Mouse (Mus musculus) liver, embryonic 14.5 days (tissue): ENCODE results near the gene Dnmt3a. TPM values are rescaled to one million over a fixed set of nuclear protein-coding genes. Genes with fewer than 3 reads are reported as not detected.
A peak's percentile ranks its signal among the peaks of the same experiment; 100 is the strongest.

Experiments
- ATAC-seq: fragments of 200-750 bp; cut with Nextera tagmentation; 2 replicates; pipeline ENCODE4 v1.8.0; 2017; ENCODE audit warnings: moderate number of reproducible peaks, mild to moderate bottlenecking, moderate library complexity; ENCODE audit not compliant: insufficient read depth
- DNase-seq, 3 experiments: peaks; one replicate each; pipeline ENCODE4 v3.0.0-alpha.2; 2012 to 2013; ENCODE audit warnings: low read depth in 3 of 3, low spot score in 3 of 3
- H3K27ac ChIP-seq: fragments of 300-500 bp; sonication (generic); 2 replicates; pipeline ENCODE4 v1.5.1; 2014; ENCODE audit warnings: moderate library complexity, mild to moderate bottlenecking, control low read depth, inconsistent platforms
- H3K27me3 ChIP-seq: fragments of 300-500 bp; sonication (generic); 2 replicates; pipeline ENCODE4 v1.6.1; 2014; ENCODE audit warnings: mild to moderate bottlenecking, low read length, moderate library complexity; ENCODE audit not compliant: control insufficient read depth, insufficient read depth
- H3K36me3 ChIP-seq: fragments of 300-500 bp; sonication (generic); replicated peaks from 2 replicates; pipeline ENCODE4 v1.6.1; 2014; ENCODE audit warnings: low read depth; ENCODE audit not compliant: control insufficient read depth, insufficient read depth
- H3K4me1 ChIP-seq, 2 experiments: fragments of 200-500 bp in 1 of 2; fragments of 300-500 bp in 1 of 2; sonication (generic) in 1 of 2; replicated peaks; 2 replicates each; pipeline ENCODE4 v1.6.1; 2012 to 2014; ENCODE audit warnings: antibody characterized with exemption in 1 of 2, inconsistent platforms in 1 of 2, low read length in 1 of 2; ENCODE audit not compliant: control insufficient read depth in 2 of 2, insufficient read depth in 2 of 2
- H3K4me2 ChIP-seq: fragments of 300-500 bp; sonication (generic); 2 replicates; pipeline ENCODE4 v1.6.1; 2014; ENCODE audit warnings: low read depth, mild to moderate bottlenecking, control low read depth, moderate library complexity
- H3K4me3 ChIP-seq, 2 experiments: fragments of 200-500 bp in 1 of 2; fragments of 300-500 bp in 1 of 2; sonication (generic) in 1 of 2; 2 replicates each; pipeline ENCODE4 v1.5.1; 2012 to 2014; ENCODE audit warnings: low read depth in 2 of 2, low read length in 2 of 2, mild to moderate bottlenecking in 2 of 2, control low read depth in 1 of 2, inconsistent platforms in 1 of 2, moderate library complexity in 1 of 2; ENCODE audit not compliant: insufficient read depth in 1 of 2
- H3K9ac ChIP-seq: fragments of 300-500 bp; sonication (generic); replicated peaks from 2 replicates; pipeline ENCODE4 v1.6.1; 2014; ENCODE audit warnings: mild to moderate bottlenecking, control low read depth, moderate library complexity
- H3K9me3 ChIP-seq: fragments of 300-500 bp; sonication (generic); 2 replicates; pipeline ENCODE4 v1.6.1; 2016; ENCODE audit warnings: low read length, mixed read lengths; ENCODE audit not compliant: control insufficient read depth
- CTCF ChIP-seq: IDR thresholded peaks from 2 replicates; pipeline ENCODE4 v1.5.1; 2016; ENCODE audit warnings: antibody characterized with exemption, low read depth, control low read depth
- EP300 ChIP-seq: IDR thresholded peaks from 2 replicates; pipeline ENCODE4 v1.6.1; 2016; ENCODE audit warnings: antibody characterized with exemption, low read depth
- WGBS: fragments of 180-500 bp; shearing (Covaris S2); extraction: QIAGEN DNeasy Blood & Tissue Kit; methylation state at CpG from one replicate; pipeline ENCODE4 v1.1.7; 2014; ENCODE audit not compliant: insufficient replicate concordance; 5-methylcytosine and 5-hydroxymethylcytosine counted together
- polyA plus RNA-seq, 2 experiments: library from polyadenylated mRNA; depleted of rRNA in 1 of 2; stranded (reverse) in 1 of 2; unstranded in 1 of 2; fragments of >200 nt; fragmentation: Nextera tagmentation in 1 of 2; extraction: Ambion mirVana in 1 of 2; gene quantifications; 2 replicates each; pipeline versions ENCODE4 v1.2.1 to v1.2.3; 2012 to 2014

The Dnmt3a gene
- polyA plus RNA-seq, 2 experiments: 5.3 to 12.8 TPM

DNA sequence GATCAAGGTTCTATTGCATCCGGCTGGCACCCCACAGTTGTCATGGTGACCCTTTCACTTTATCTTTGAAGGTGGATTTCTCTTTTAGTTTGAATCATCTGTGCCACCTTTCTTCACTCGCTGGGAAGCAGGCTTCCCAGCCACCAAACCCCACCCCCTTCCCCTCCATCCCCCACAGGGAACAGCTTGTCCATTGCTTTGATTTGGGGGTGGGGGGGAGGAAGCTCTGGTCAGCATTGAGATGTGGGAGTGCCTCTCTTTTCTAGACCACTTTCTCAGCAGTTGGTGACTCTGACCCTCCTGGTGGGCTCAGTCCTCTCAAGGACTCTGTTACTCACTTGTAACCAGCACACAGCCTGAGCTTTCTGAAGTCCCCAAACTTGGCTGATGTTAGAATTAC lies 80.8 kb downstream of the Dnmt3a start:
- Histone ChIP-seq H3K27me3 (no peaks in the 10 kb centered on the region), H3K4me2 (no peak overlapping the region), H3K4me3 (no peak overlapping the region), H3K36me3 (no peaks in the 10 kb centered on the region), H3K9me3 (no peaks in the 10 kb centered on the region), H3K27ac (no peak overlapping the region), H3K9ac (no peak overlapping the region), H3K4me1 (peaks cover 5 to 38% of the 10 kb centered on the region in 2 experiments; a peak in 3 of 4 replicates)
- ATAC-seq (no peak), DNase-seq (no peak)
- 37% methylated on average over 2 of the region's 2 CpGs for WGBS
- no peak for TF ChIP-seq EP300
- TF ChIP-seq CTCF: no peak

- 13% methylated on average over 4 of the region's 4 CpGs for WGBS
- DNase-seq: no peak
- H3K27ac ChIP-seq: no peak overlapping the region
- no peak overlapping the region for H3K9ac ChIP-seq
- H3K4me1 ChIP-seq: peaks cover 5 to 47% of the 10 kb centered on the region in 2 experiments; a peak in 3 of 4 replicates
- H3K9me3 ChIP-seq: no peaks in the 10 kb centered on the region
- TF ChIP-seq CTCF (no peak), EP300 (no peak)
- no peaks in the 10 kb centered on the region for H3K27me3 ChIP-seq
- H3K4me3 ChIP-seq: no peak overlapping the region
- H3K36me3 ChIP-seq: no peaks in the 10 kb centered on the region
- no peak for ATAC-seq
- no peak overlapping the region for H3K4me2 ChIP-seq
Measured at GRCm38 (mm10) chr12:3887515-3888325, 81.9 kb downstream of the Dnmt3a start.

DNA sequence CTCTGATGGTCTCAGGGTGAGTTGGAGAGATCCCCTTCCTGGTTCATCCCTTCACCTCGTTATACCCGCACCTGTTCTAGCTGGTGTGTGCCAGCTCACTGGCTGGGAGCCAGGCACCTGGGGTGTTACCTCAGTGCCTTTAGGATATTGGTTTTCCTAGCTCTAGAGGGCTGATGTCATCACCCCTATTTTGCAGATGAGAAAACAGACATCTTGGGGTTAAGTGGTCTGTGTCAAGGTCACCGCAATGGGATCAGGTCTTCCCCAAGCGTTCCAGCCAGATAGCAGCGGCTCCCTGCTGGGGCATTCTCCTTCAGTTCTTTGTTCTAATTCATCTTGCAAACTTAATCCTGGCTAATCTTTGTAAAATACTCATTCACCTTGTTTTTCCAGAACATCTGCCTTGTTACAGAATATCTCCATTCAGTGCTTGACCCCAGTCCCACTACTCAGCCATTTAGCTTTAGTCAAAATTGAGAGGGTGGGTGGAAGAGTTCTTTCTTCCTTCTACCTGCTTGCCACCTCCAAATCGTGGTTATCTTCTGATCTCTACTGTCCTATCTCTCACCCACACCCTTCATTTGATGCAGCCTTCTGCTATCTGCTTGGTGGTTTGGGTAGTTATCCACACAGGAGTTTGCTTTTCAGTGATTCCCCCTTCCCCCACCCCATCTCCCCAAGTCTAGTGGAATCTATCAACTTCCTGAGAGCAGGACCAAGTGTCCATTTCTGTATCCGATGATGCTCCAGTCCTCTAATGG lies 84.2 kb downstream of the Dnmt3a start:
- TF ChIP-seq CTCF (no peak), EP300 (no peak)
- H3K4me3 ChIP-seq: no peak overlapping the region
- no peaks in the 10 kb centered on the region for H3K27me3 ChIP-seq
- no peaks in the 10 kb centered on the region for H3K36me3 ChIP-seq
- 46% methylated on average over 7 of the region's 7 CpGs for WGBS
- no peak overlapping the region for H3K4me2 ChIP-seq
- H3K4me1 ChIP-seq: peaks cover 5 to 56% of the 10 kb centered on the region in 2 experiments; a peak in 3 of 4 replicates
- H3K27ac ChIP-seq: no peak overlapping the region
- H3K9ac ChIP-seq: no peak overlapping the region
- DNase-seq (no peak), ATAC-seq (no peak)
- no peaks in the 10 kb centered on the region for H3K9me3 ChIP-seq

DNA sequence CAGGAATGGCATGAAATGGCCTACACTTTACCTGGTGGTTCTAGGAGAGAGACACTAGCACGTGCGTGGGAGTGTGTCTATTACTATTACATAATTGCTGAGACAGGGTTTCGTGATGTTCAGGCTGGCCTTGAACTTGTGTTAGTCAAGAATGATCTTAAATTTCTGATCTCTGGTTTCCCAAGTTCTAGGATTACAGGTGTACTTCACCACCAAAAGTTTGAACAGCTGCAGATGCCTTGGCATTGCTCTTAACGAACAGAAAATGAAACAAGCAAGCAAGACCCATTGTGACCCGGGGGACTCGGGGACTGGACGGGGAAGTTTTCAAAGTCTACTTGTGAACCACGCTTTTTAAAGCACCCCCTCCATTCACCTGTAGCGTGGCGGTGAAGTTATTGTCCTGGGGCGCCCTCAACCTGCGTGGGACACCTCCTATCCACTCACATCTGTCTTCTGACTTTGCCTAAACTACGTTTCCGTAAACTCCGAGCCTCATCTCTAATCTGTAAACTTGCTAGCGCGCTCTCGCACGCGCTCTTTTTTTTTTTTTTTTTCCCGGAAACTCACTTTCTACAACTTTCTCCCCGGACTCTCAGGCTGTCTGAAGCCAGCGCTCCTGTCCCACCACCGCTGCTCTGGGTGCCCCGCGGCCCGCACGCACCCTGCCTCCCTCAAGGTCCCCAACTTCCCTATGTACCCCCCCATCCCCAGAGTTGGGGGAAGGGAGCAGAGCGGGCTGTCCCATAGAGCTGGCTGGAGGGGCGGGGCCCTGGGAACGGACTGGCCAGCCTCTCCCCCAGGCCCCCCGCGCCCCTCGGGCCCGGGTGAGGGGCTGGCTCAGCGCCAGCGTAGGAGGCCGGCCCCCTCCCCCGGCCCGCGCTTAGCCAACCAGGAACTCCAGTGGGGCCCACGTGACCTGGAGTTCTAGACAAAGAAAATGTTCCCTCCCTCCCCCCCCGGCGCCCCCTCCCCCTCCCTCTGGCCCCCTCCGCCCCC lies 85.2 kb downstream of the Dnmt3a start:
- Histone ChIP-seq H3K4me2 (peak overlapping the region; percentile 80), H3K9me3 (no peaks in the 10 kb centered on the region), H3K27me3 (no peaks in the 10 kb centered on the region), H3K9ac (peak overlapping the region; percentile 70), H3K4me1 (peaks cover 5 to 53% of the 10 kb centered on the region in 2 experiments; a peak in 3 of 4 replicates), H3K4me3 (peak overlapping the region; percentile 62 to 64), H3K27ac (no peak overlapping the region; the same call in 1 of the 2 replicates), H3K36me3 (no peaks in the 10 kb centered on the region)
- peak in 2 of 3 experiments; percentile 22 to 32 for DNase-seq
- no peak for TF ChIP-seq EP300
- no peak for TF ChIP-seq CTCF
- WGBS: 3% methylated on average over 42 of the region's 45 CpGs
- ATAC-seq: peak; percentile 54; the same call in 1 of the 2 replicates
